Mouse (Mus musculus) lung, embryonic 16.5 days (tissue): ENCODE results near the gene Sec14l3. TPM values are rescaled to one million over a fixed set of nuclear protein-coding genes. Genes with fewer than 3 reads are reported as not detected.

ENCODE experiments used
- ATAC-seq: fragments of 200-750 bp; cut with Nextera tagmentation; 2 replicates; pipeline ENCODE4 v1.8.0; 2017; ENCODE audit warnings: low read depth, mild to moderate bottlenecking, moderate library complexity
- H3K27ac ChIP-seq: fragments of 300-500 bp; sonication (generic); 2 replicates; pipeline ENCODE4 v1.5.1; 2014; ENCODE audit warnings: mild to moderate bottlenecking, control low read depth, low read length
- H3K27me3 ChIP-seq: fragments of 300-500 bp; sonication (generic); 2 replicates; pipeline ENCODE4 v1.6.1; 2014; ENCODE audit warnings: low read depth, low read length, mixed read lengths; ENCODE audit not compliant: control insufficient read depth, insufficient read depth
- H3K36me3 ChIP-seq: fragments of 300-500 bp; sonication (generic); 2 replicates; pipeline ENCODE4 v1.6.1; 2014; ENCODE audit warnings: low read length; ENCODE audit not compliant: control insufficient read depth, insufficient read depth
- H3K4me1 ChIP-seq: fragments of 300-500 bp; sonication (generic); replicated peaks from 2 replicates; pipeline ENCODE4 v1.6.1; 2014; ENCODE audit warnings: low read length, mixed read lengths; ENCODE audit not compliant: control insufficient read depth, insufficient read depth
- H3K4me2 ChIP-seq: fragments of 300-500 bp; sonication (generic); 2 replicates; pipeline ENCODE4 v1.6.1; 2014; ENCODE audit warnings: low read depth, low read length, control low read depth
- H3K4me3 ChIP-seq: fragments of 300-500 bp; sonication (generic); 2 replicates; pipeline ENCODE4 v1.5.1; 2014; ENCODE audit warnings: mild to moderate bottlenecking, low read length, control low read depth
- H3K9ac ChIP-seq: fragments of 300-500 bp; sonication (generic); 2 replicates; pipeline ENCODE4 v1.6.1; 2014; ENCODE audit warnings: low read length, control low read depth
- H3K9me3 ChIP-seq: fragments of 300-500 bp; sonication (generic); 2 replicates; pipeline ENCODE4 v1.6.1; 2016; ENCODE audit warnings: low read length; ENCODE audit not compliant: control insufficient read depth
- WGBS: fragments of 180-500 bp; shearing (Covaris S2); extraction: QIAGEN DNeasy Blood & Tissue Kit; methylation state at CpG from one replicate; pipeline ENCODE4 v1.1.7; 2014; 5-methylcytosine and 5-hydroxymethylcytosine counted together
- polyA plus RNA-seq: library from polyadenylated mRNA; unstranded; fragments of >200 nt; fragmentation: Nextera tagmentation; extraction: Ambion mirVana; gene quantifications from 2 replicates; pipeline ENCODE4 v1.2.1, GENCODE M21; 2015

Sec14l3 gene
- polyA plus RNA-seq, 1 experiment from 2014 or later, result 41.5 TPM

- H3K36me3 ChIP-seq, result no peaks in the 10 kb centered on the region
- no peak for ATAC-seq
- no peak overlapping the region for H3K27ac ChIP-seq
- H3K27me3 ChIP-seq, result no peaks in the 10 kb centered on the region
- H3K4me1 ChIP-seq, result no peaks in the 10 kb centered on the region; the same call in 1 of the 2 replicates
- H3K4me2 ChIP-seq, result no peak overlapping the region
- H3K9ac ChIP-seq, result no peak overlapping the region
- WGBS, result 66% methylated on average over 7 of the region's 7 CpGs
- H3K9me3 ChIP-seq, result no peaks in the 10 kb centered on the region
- no peak overlapping the region for H3K4me3 ChIP-seq
Measured at GRCm38 (mm10) chr11:4033471-4033870, 31.2 kb upstream of the Sec14l3 start.

- no peaks in the 10 kb centered on the region for H3K9me3 ChIP-seq
Measured at GRCm38 (mm10) chr11:4034169-4034568, 30.5 kb upstream of the Sec14l3 start.

GRCm38 (mm10) chr11:4035116-4035892, 29.3 kb upstream of the Sec14l3 start:
- 56% methylated on average over 18 of the region's 18 CpGs for WGBS
- Histone ChIP-seq H3K9ac (no peak overlapping the region), H3K4me1 (no peaks in the 10 kb centered on the region; the same call in 1 of the 2 replicates), H3K4me3 (no peak overlapping the region), H3K27me3 (no peaks in the 10 kb centered on the region), H3K27ac (no peak overlapping the region), H3K9me3 (no peaks in the 10 kb centered on the region), H3K36me3 (no peaks in the 10 kb centered on the region), H3K4me2 (no peak overlapping the region)
- no peak for ATAC-seq

More at GRCm38 (mm10) chr11:4034169-4034568, 30.5 kb upstream of the Sec14l3 start:
- no peaks in the 10 kb centered on the region for H3K36me3 ChIP-seq
- no peak overlapping the region for H3K9ac ChIP-seq
- no peak for ATAC-seq
- H3K4me3 ChIP-seq, result no peak overlapping the region
- no peak overlapping the region for H3K4me2 ChIP-seq
- no peaks in the 10 kb centered on the region; the same call in 1 of the 2 replicates for H3K4me1 ChIP-seq
- 84% methylated on average over 4 of the region's 4 CpGs for WGBS
- H3K27ac ChIP-seq, result no peak overlapping the region
- no peaks in the 10 kb centered on the region for H3K27me3 ChIP-seq

- Histone ChIP-seq H3K27ac (no peak overlapping the region), H3K9ac (no peak overlapping the region), H3K36me3 (no peaks in the 10 kb centered on the region), H3K4me3 (no peak overlapping the region), H3K4me1 (no peaks in the 10 kb centered on the region; the same call in 1 of the 2 replicates), H3K9me3 (no peaks in the 10 kb centered on the region), H3K4me2 (no peak overlapping the region), H3K27me3 (no peaks in the 10 kb centered on the region)
- no peak for ATAC-seq
- WGBS, result 71% methylated on average over 6 of the region's 6 CpGs
Measured at GRCm38 (mm10) chr11:4035916-4036315, 28.7 kb upstream of the Sec14l3 start.

GRCm38 (mm10) chr11:4036365-4037084, 28.1 kb upstream of the Sec14l3 start:
- no peak for ATAC-seq
- no peak overlapping the region for H3K4me3 ChIP-seq
- no peaks in the 10 kb centered on the region for H3K36me3 ChIP-seq
- no peak overlapping the region for H3K27ac ChIP-seq
- no peaks in the 10 kb centered on the region; the same call in 1 of the 2 replicates for H3K4me1 ChIP-seq
- H3K4me2 ChIP-seq, result no peak overlapping the region
- WGBS, result 68% methylated on average over 9 of the region's 9 CpGs
- no peaks in the 10 kb centered on the region for H3K9me3 ChIP-seq
- no peaks in the 10 kb centered on the region for H3K27me3 ChIP-seq
- no peak overlapping the region for H3K9ac ChIP-seq

GRCm38 (mm10) chr11:4039951-4040350, 24.7 kb upstream of the Sec14l3 start:
- H3K9me3 ChIP-seq, result no peaks in the 10 kb centered on the region
- H3K9ac ChIP-seq, result no peak overlapping the region
- H3K4me3 ChIP-seq, result no peak overlapping the region
- H3K27ac ChIP-seq, result no peak overlapping the region
- no peaks in the 10 kb centered on the region for H3K36me3 ChIP-seq
- H3K27me3 ChIP-seq, result no peaks in the 10 kb centered on the region
- no peaks in the 10 kb centered on the region; the same call in 1 of the 2 replicates for H3K4me1 ChIP-seq
- no peak for ATAC-seq
- 97% methylated on average over 4 of the region's 4 CpGs for WGBS
- H3K4me2 ChIP-seq, result no peak overlapping the region

- no peaks in the 10 kb centered on the region for H3K36me3 ChIP-seq
- WGBS, result 73% methylated on average over 6 of the region's 6 CpGs
- H3K4me3 ChIP-seq, result no peak overlapping the region
- no peaks in the 10 kb centered on the region for H3K9me3 ChIP-seq
- no peak overlapping the region for H3K9ac ChIP-seq
- no peak overlapping the region for H3K4me2 ChIP-seq
- no peaks in the 10 kb centered on the region for H3K4me1 ChIP-seq
- H3K27ac ChIP-seq, result no peak overlapping the region
- ATAC-seq, result no peak
- no peaks in the 10 kb centered on the region for H3K27me3 ChIP-seq
Measured at GRCm38 (mm10) chr11:4041123-4041625, 23.5 kb upstream of the Sec14l3 start.

- ATAC-seq, result no peak
- Histone ChIP-seq H3K4me1 (no peaks in the 10 kb centered on the region), H3K27ac (no peak overlapping the region), H3K27me3 (no peaks in the 10 kb centered on the region), H3K9me3 (no peaks in the 10 kb centered on the region), H3K4me2 (no peak overlapping the region), H3K4me3 (no peak overlapping the region), H3K36me3 (no peaks in the 10 kb centered on the region), H3K9ac (no peak overlapping the region)
- 85% methylated on average over 7 of the region's 7 CpGs for WGBS
Measured at GRCm38 (mm10) chr11:4043081-4043480, 21.6 kb upstream of the Sec14l3 start.

- ATAC-seq, result peak; percentile 41; the same call in 1 of the 2 replicates
- Histone ChIP-seq H3K4me3 (no peak overlapping the region), H3K36me3 (no peaks in the 10 kb centered on the region), H3K27ac (no peak overlapping the region), H3K4me1 (no peaks in the 10 kb centered on the region), H3K4me2 (no peak overlapping the region), H3K9me3 (no peaks in the 10 kb centered on the region), H3K27me3 (no peaks in the 10 kb centered on the region), H3K9ac (no peak overlapping the region)
- WGBS, result 50% methylated on average over 5 of the region's 5 CpGs
Measured at GRCm38 (mm10) chr11:4046526-4046925, 18.1 kb upstream of the Sec14l3 start.
